Comparison of ENCODE assay signal across 12 mouse cellular contexts in genomic region chr17:74752906-74753627, GRCm38 (mm10). TPM values are rescaled to one million over a fixed set of nuclear protein-coding genes. Genes with fewer than 3 reads are reported as not detected.
DNase-seq lines count a peak whose midpoint lies in the region.
"Had no signal": no experiment of that assay in that cellular context is flagged by ENCODE, and none has a peak within 500 bp of the region (broad histone marks: within the 10 kb centered on the region; RNA-seq: fewer than 3 reads in every experiment).

No protein-coding gene starts in this region.

- DNase-seq in heart, adult 11 months, result peak; percentile 66
- no peak for DNase-seq in heart, postnatal 4 days
- peak; percentile 22 for DNase-seq in right cerebral cortex, adult 18-20 months
- DNase-seq in right cerebral cortex, postnatal 14 days, result no peak
- peak; percentile 20 for DNase-seq in CD4-positive, CD25-positive, alpha-beta regulatory T cell, adult 2 months (ENCODE audit: low read depth, low spot score)
- DNase-seq in naive thymus-derived CD4-positive, alpha-beta T cell, adult 2 months (ENCODE audit: low read depth), result peak; percentile 53
- DNase-seq in adrenal gland, adult (ENCODE audit: inconsistent age in 2 of 2, low spot score in 1 of 2), result no peak
- no peak for DNase-seq in ovary, postnatal 36 days (ENCODE audit: low spot score)
- DNase-seq: adrenal gland, postnatal 10 days; cerebellum, adult 11 months; cerebellum, postnatal 25 days; heart, adult 18-20 months had no signal

RNA-seq across cellular contexts. Expression of gene Ttc27, which starts 35.5 kb away (rescaled TPM):
- total RNA-seq in heart, postnatal 4 days (2021), result 10 to 100 TPM; 22.5 to 23.6 TPM

Comparison
In these comparisons a context has a peak if more than half of its experiments do, and no peak if none do; other contexts are left out.
1. DNase-seq: peak in heart, adult 11 months (single experiment), right cerebral cortex, adult 18-20 months (single experiment), CD4-positive, CD25-positive, alpha-beta regulatory T cell, adult 2 months (single experiment) and naive thymus-derived CD4-positive, alpha-beta T cell, adult 2 months (single experiment); none in heart, postnatal 4 days (single experiment), right cerebral cortex, postnatal 14 days (single experiment), adrenal gland, adult (0 of 2) and ovary, postnatal 36 days (single experiment).